Mouse (Mus musculus) CH12F3 (cell line): ENCODE results near the gene Olfr750.

ENCODE experiments used
- in situ Hi-C: fragments of 300-500 bp; cut with MboI; formaldehyde crosslinking; loops from 2 replicates; pipeline ENCODE4 v1.14.3; 2020; ENCODE audit warnings: low sequenced_read_pairs

Gene Olfr750

DNA sequence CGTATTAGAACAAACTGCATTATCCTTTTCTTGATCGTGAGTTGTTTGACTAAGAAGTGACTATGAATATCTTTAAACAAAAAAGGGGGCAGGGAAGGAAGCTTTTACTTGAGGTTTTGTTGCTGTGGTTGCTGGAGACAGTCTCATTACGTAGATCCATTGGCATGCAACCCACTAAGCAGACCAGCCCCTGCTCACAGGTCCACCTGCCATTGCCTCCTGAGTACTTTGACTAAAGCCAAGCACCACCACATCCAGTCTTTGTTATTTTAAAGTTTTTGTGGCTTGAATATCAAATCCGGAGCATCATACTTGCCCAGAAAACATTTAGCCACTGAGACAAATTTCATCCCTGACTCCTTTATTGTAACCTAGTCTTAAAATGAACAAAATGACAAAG lies 38.0 kb downstream of the Olfr750 start:
- in situ Hi-C loops, result no loop called here

DNA sequence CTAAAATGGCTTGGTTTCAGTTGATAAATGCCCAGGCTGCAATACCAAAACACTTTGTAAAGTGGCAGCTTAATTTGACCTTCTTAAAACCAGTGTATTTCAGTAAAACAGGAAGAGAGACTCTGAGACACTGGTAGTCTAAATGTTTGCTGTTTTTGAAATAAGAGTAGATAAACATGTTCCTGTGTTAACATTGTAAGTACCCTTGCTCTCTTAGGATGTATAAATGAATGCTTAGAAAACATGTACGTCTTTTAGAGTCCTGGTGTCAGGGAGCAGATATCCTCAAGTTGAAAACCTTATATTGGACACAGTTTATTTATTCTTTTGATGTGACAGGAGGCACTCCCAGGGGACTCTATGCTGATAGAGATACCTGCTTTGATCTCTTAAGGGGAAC lies 39.0 kb downstream of the Olfr750 start:
- in situ Hi-C loops, result no loop called here

DNA sequence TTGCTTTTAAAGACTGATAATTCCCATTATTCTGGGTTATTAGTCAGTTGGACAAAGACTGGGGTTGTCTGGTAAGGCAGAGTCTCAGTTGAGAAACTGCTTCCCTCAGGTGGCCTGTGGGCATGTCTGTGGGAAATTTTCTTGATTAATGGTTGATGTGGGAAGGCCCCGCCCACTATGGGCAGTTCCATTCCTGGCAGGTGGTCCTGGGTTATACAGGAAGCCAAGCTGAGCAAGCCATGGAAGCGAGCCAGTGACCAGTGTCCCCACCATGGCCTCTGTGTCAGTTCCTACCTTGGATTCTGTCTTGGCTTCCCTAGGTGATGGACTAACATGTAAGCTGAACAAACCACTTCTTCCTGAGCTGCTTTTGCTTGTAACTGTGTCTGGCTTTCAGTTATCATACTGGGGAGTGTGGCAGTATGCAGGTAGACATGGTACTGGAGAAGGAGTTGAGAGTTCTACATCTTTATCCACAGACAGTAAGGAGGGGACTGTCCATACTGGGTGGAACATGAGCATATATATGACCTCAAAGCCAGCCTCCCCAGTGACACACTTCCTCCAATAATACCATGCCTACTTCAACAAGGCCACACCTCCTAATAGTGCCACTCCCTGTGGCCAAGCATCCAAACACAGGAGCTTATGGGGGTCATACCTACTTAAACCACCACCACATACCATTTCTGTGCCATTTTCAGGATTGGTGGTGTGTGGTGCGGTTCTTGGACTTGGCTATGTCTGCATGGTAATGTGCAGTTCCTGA lies 46.7 kb downstream of the Olfr750 start:
- in situ Hi-C loops, result loop anchor here (10.0 kb wide), 1 partner anchor 77 kb away; no protein-coding TSS in a partner anchor

DNA sequence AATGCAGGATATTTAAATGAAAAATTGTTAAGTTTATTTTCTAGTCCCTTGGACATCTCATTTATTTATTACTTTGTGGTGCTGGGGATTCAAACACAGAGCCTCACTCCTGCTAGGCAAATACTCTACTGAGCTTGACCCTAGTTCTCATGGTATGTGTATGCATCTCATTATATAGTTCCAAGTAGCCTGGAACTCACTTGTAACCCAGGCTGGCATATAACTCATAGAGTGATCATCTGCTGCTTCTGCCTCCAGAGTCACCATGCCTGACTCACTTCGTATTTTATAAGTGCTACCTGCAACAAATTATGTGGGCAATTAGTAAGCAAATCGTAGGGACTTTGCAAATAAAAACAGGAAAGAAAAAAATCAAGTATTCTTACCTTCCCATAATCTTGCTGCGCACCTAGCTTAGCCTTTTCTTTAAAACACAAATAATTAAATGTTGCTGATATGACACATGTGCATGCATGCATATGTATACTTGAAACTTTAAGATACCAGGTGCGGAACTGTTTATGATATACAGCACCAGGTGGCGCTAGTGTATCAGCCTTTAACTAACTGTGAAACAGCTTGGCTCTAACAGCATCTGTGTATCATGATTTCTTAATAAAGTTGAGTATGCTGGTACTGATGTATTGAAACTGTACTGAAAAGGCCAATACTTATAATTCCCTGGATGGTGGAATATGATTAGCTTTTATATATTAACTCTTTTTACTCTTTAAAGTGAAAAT lies 47.7 kb downstream of the Olfr750 start:
- in situ Hi-C loops, result loop anchor here (10.0 kb wide), 1 partner anchor 78 kb away; no protein-coding TSS in a partner anchor

DNA sequence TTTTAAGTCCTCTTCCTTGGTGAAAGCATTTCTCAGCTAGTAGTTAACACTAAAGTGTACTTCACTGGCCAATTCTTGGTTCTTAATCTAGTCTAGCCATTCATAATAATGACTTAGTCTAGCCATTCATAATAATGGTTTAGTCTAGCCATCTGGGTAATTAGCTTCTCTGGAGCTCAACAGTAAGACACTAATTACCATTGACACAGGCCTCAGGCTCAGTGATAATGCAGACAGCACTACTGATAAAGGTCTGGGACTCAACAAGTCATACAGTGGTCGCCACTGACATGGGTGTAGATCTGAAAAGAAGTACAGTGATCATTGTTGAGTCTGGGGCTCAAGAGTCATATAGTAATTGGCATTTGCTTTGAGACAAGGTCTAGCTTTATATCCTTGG lies 49.4 kb downstream of the Olfr750 start:
- in situ Hi-C loops, result loop anchor here (10.0 kb wide), 1 partner anchor 80 kb away; no protein-coding TSS in a partner anchor

DNA sequence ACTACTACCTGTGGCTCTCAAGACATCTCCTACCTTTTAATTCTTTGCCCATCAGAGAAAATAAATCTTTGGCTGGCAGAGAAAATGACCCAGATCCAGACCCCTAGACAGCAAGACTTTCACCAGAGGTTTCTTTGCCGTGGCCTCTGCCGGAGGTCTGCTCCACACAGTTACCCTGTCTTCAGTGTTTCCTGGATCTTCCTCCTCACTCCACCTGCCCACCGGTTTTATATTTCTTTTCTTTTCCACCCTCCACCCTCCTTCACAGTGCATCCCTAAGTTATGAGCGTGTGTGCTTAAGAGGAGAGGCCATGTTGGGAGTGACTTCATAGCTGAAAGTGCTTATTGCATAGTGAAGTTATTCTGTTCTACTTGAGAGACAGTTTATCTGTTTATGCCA lies 50.8 kb downstream of the Olfr750 start:
- in situ Hi-C loops, result loop anchor here (10.0 kb wide), 1 partner anchor 81 kb away; no protein-coding TSS in a partner anchor

DNA sequence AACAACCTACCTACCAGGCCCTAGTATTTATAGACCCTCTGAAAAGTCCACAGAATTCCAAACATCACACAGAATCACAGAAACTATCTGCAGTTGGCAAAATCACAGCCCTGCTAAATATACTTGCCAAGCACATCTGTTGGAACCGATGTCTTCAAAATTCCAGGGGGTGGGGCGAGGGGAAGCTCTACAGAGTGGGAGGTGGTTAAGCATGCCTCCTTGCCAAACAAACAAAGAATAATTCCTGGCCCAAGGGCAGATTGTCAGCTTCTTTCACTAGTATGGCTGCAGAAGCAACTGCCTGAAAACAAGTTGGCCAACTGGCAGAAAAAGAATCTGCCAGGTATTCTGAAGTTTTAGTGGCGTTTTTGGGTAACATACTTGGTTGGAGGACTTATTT lies 57.0 kb downstream of the Olfr750 start:
- in situ Hi-C loops, result no loop called here
